Mouse (Mus musculus) myocyte (in vitro differentiated cells): Measurements from ENCODE around the gene Gm5475.

Experiments
- MYOD1 ChIP-seq, 3 experiments: IDR thresholded peaks; one replicate each; pipeline ENCODE4 v1.6.1; 2011; ENCODE audit warnings: control low read depth in 2 of 3, low read depth in 2 of 3, mild to moderate bottlenecking in 2 of 3, moderate library complexity in 1 of 3; ENCODE audit not compliant: insufficient read length in 2 of 3, control insufficient read depth in 1 of 3
- POLR2A ChIP-seq: IDR thresholded peaks from one replicate; pipeline ENCODE4 v1.6.1; 2011; ENCODE audit warnings: low read depth, mild to moderate bottlenecking, control low read depth, moderate library complexity; ENCODE audit not compliant: insufficient read length
- POLR2AphosphoS2 ChIP-seq: IDR thresholded peaks from one replicate; pipeline ENCODE4 v1.6.1; 2011; ENCODE audit warnings: low read depth, control low read depth; ENCODE audit not compliant: insufficient read length

DNA sequence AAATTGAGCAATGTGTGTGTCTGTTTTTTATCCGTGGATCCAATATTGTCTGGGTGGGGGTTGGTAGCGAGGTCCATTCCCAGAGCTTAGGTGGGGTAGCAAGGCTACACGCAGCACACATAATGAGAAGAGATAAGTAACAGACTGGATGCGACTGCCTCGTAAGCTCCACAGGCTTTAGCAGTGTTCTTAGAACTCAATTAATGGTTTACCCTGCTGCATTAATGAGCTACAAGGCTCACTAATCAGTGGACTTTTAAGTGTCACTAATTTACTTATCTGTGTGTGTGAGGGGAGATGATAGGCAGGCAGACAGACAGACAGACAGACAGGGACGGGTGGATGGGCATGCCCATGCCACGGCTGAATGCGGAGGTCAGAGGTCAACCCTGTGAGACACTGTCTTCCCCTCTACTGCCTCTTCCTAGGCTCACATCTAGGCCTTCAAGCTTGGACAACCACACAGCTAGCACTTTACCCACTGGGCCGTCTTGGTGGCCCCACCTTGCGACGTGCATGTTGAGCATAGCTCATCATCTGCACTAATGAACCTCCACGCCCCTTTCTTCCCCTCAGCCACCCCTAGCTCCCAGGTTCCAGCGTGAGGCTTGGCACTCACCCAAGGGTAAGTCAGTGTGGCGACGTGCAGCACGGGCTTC lies 21.2 kb upstream of the Gm5475 start:
- no peak for TF ChIP-seq POLR2A
- TF ChIP-seq POLR2AphosphoS2, result no peak
- no peak for TF ChIP-seq MYOD1 (IDR thresholded peaks at IDR 0.05; ENCODE audit: control insufficient read depth in 1 of 3, insufficient read length in 2 of 3, low read depth in 2 of 3)
